Mouse (Mus musculus): ENCODE data around the gene Zfp646. TPM values are rescaled to one million over a fixed set of nuclear protein-coding genes. Genes with fewer than 3 reads are reported as not detected.

Zfp646 gene
- polyA plus RNA-seq, 1 experiment from 2014 or later, result 20.2 TPM

DNA sequence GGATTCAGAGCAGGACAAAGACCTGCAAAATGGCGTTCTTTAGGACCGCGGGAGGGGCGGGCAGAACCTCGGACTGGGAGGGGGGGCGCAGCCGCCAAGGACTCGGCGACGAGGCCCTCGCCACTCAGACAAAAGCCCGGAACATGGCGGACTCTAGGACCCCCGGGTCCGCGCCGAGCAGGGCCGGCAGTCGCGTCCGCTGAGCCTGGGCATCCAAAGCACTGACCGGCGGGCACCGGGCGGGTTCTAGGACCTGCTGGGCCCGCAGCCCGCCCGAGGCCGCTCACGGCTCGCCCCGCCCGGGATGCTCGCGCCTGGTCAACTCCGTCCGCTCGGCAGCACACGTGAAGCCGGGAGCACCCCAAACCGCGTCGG lies 407 bp upstream of the Zfp646 start:
- peak overlapping the region; percentile 99 for H3K27ac ChIP-seq (ENCODE audit: low read depth, low read length)
- peak; percentile 94 for ATAC-seq (ENCODE audit: low FRiP score, low TSS enrichment)
- H3K9me3 ChIP-seq (ENCODE audit: control insufficient read depth, low read length), result no peaks in the 10 kb centered on the region
- H3K4me3 ChIP-seq (ENCODE audit: low read length), result peak overlapping the region; percentile 81
- under 1% methylated on average over 40 of the region's 43 CpGs for WGBS
- peaks cover 13% of the 10 kb centered on the region for H3K4me1 ChIP-seq (ENCODE audit: control insufficient read depth, insufficient read depth, low read length)
- no peaks in the 10 kb centered on the region for H3K27me3 ChIP-seq (ENCODE audit: control insufficient read depth, insufficient read depth, low read length)
- H3K9ac ChIP-seq (ENCODE audit: low read depth, low read length), result peak overlapping the region; percentile 97
- peaks cover 30% of the 10 kb centered on the region for H3K36me3 ChIP-seq (ENCODE audit: control insufficient read depth, insufficient read depth, low read length)
- peak overlapping the region; percentile 51 for H3K4me2 ChIP-seq (replicated peaks; ENCODE audit: low read depth, low read length)

DNA sequence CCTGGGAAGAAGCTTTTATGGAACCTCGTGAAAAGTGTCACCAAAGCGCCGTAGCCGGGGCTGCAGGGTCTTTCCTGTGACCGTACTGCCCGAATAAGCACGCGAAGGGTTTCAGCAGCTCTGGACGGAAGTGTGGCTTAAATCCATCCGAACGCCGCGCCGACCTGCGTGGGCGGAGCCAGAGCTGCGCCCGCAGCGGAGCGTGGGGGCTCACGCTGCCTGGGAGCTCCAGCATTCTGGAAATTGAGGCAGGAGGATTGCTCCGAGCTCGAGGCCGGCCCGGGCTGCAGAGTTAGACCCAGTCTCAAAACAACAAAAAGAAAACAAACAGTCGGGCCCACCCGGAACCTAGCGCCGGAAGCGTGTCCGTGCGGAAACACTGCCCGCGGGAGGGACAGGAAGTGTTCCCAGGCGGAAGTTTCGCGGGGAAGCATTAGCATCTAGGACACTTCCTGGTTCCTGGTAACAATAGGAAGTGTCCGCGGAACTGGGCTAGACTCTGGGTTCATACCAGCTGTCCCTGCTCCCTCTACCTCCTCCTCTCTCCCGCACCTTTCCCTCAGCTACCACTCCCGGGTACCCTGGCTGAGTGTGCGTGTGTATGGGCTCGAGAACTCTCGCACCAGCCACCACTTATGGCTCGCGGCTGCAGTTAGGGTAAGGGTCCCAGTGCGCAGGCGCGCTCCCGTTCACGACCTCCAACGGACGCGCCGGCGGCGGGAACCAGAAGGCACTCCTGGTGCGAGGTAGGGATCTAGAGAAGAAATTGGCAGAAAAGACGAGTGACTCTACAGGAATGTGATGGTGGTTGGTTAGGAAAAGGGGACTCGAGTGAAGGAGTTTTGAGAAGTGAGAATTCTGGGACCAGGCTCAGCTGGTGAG lies 687 bp downstream of the Zfp646 start, which contains the start of gene Zfp668:
TSS of gene Zfp668 (minus strand) at position 362 of the 882 bp plus-strand sequence.
- H3K27me3 ChIP-seq (ENCODE audit: control insufficient read depth, insufficient read depth, low read length), result no peaks in the 10 kb centered on the region
- H3K36me3 ChIP-seq (ENCODE audit: control insufficient read depth, insufficient read depth, low read length), result peaks cover 41% of the 10 kb centered on the region
- peak within 1 kb of the TSS; percentile 51 for H3K4me2 ChIP-seq (replicated peaks; ENCODE audit: low read depth, low read length)
- peak; percentile 74 for ATAC-seq (ENCODE audit: low FRiP score, low TSS enrichment)
- H3K9ac ChIP-seq (ENCODE audit: low read depth, low read length), result peak within 1 kb of the TSS; percentile 97
- H3K27ac ChIP-seq (ENCODE audit: low read depth, low read length), result peak within 1 kb of the TSS; percentile 99
- WGBS, result under 1% methylated on average over 60 of the region's 60 CpGs
- peaks cover 13% of the 10 kb centered on the region for H3K4me1 ChIP-seq (ENCODE audit: control insufficient read depth, insufficient read depth, low read length)
- H3K4me3 ChIP-seq (ENCODE audit: low read length), result peak within 1 kb of the TSS; percentile 81
- H3K9me3 ChIP-seq (ENCODE audit: control insufficient read depth, low read length), result no peaks in the 10 kb centered on the region

DNA sequence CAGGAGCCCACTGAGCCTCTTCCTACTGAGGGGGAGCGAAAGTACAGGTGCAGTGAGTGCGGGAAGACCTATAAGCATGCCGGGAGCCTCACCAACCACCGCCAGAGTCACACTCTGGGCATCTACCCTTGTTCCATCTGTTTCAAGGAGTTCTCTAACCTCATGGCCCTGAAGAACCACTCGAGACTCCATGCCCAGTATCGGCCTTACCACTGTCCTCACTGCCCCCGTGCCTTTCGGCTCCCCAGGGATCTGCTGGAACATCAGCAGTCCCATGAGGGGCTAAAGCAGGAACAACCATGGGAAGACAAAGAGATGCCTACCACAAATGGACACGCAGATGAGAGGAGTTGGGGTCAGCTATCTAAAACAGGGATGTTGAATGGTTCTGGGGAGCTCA lies 3.3 kb downstream of the Zfp646 start:
- Histone ChIP-seq H3K9ac (ENCODE audit: low read depth, low read length) (no peak overlapping the region), H3K4me3 (ENCODE audit: low read length) (no peak overlapping the region), H3K4me1 (ENCODE audit: control insufficient read depth, insufficient read depth, low read length) (peaks cover 15% of the 10 kb centered on the region; the same call in 1 of the 2 replicates), H3K27ac (ENCODE audit: low read depth, low read length) (no peak overlapping the region), H3K36me3 (ENCODE audit: control insufficient read depth, insufficient read depth, low read length) (peaks cover 64% of the 10 kb centered on the region), H3K9me3 (ENCODE audit: control insufficient read depth, low read length) (no peaks in the 10 kb centered on the region), H3K27me3 (ENCODE audit: control insufficient read depth, insufficient read depth, low read length) (no peaks in the 10 kb centered on the region), H3K4me2 (replicated peaks; ENCODE audit: low read depth, low read length) (no peak overlapping the region)
- 96% methylated on average over 9 of the region's 9 CpGs for WGBS
- ATAC-seq (ENCODE audit: low FRiP score, low TSS enrichment), result no peak

DNA sequence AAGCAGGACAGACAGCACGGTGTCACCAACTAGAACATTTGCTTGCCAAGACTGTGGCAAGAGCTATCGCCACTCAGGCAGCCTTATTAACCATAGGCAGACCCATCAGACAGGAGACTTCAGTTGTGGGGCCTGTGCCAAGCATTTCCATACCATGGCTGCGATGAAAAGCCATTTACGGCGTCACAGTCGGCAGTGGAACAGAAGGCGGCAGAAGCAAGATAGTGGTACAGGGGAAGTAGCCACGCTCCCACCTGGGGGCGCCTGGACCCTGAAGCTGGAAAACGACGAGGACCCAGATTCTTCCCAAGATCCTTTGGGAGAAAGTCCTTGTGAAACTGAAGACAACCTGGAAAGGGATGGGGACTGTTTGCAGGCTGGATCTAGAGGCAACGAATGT lies 4.4 kb downstream of the Zfp646 start:
- Histone ChIP-seq H3K4me3 (ENCODE audit: low read length) (no peak overlapping the region), H3K27me3 (ENCODE audit: control insufficient read depth, insufficient read depth, low read length) (no peaks in the 10 kb centered on the region), H3K4me2 (replicated peaks; ENCODE audit: low read depth, low read length) (no peak overlapping the region), H3K27ac (ENCODE audit: low read depth, low read length) (no peak overlapping the region), H3K9ac (ENCODE audit: low read depth, low read length) (no peak overlapping the region), H3K9me3 (ENCODE audit: control insufficient read depth, low read length) (no peaks in the 10 kb centered on the region), H3K36me3 (ENCODE audit: control insufficient read depth, insufficient read depth, low read length) (peaks cover 73% of the 10 kb centered on the region), H3K4me1 (ENCODE audit: control insufficient read depth, insufficient read depth, low read length) (0 out of 2 replicates have a peak, but pooled peaks cover 12% of the 10 kb centered on the region)
- no peak for ATAC-seq (ENCODE audit: low FRiP score, low TSS enrichment)
- 85% methylated on average over 12 of the region's 12 CpGs for WGBS

DNA sequence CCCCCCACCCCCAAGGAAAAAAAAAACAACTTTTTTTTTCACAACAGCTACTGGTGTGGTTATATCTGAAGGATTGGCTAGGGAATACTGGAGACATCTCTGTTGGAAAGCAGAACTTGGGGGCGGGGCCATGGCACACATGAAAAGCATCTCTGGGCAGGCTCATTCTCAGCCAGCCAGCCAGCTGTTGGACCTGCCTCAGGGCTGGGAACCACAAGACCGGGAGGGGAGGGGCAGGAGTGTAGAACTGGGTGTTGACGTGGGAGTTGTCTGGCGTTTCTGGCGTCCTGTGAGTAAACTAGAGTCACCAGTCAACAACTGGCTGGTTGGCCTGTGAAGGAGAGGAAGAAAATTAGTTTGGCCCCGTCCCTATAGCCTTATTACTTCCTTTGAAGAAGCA lies 9.9 kb downstream of the Zfp646 start:
- Histone ChIP-seq H3K9ac (ENCODE audit: low read depth, low read length) (no peak overlapping the region), H3K9me3 (ENCODE audit: control insufficient read depth, low read length) (no peaks in the 10 kb centered on the region), H3K27me3 (ENCODE audit: control insufficient read depth, insufficient read depth, low read length) (no peaks in the 10 kb centered on the region), H3K36me3 (ENCODE audit: control insufficient read depth, insufficient read depth, low read length) (peaks cover 85% of the 10 kb centered on the region), H3K4me2 (replicated peaks; ENCODE audit: low read depth, low read length) (no peak overlapping the region), H3K4me3 (ENCODE audit: low read length) (no peak overlapping the region), H3K4me1 (ENCODE audit: control insufficient read depth, insufficient read depth, low read length) (0 out of 2 replicates have a peak, but pooled peaks cover 6% of the 10 kb centered on the region), H3K27ac (ENCODE audit: low read depth, low read length) (no peak overlapping the region)
- WGBS, result 61% methylated on average over 6 of the region's 6 CpGs
- no peak for ATAC-seq (ENCODE audit: low FRiP score, low TSS enrichment)

DNA sequence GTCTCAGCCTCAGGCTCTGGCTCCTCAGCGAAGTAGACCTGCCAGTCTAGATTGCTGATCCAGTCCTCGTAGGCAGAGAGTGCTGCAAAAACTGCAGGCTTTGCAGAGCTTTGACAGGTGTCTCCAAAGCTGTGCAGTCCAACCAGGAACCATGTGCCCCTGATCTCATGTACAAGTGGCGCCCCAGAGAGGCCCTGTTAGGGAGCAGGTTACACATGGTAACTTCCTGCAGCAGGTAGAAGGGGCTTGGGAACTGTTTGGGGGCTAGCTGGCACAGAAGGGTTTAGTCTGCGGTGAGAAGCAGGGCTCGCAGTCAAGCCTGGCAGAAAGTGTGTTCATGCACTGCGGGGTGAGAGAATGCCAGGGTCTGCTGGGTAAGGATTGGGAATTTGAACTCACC lies 10.5 kb downstream of the Zfp646 start:
- 97% methylated on average over 6 of the region's 6 CpGs for WGBS
- Histone ChIP-seq H3K4me3 (ENCODE audit: low read length) (no peak overlapping the region), H3K9ac (ENCODE audit: low read depth, low read length) (no peak overlapping the region), H3K27ac (ENCODE audit: low read depth, low read length) (no peak overlapping the region), H3K4me1 (ENCODE audit: control insufficient read depth, insufficient read depth, low read length) (0 out of 2 replicates have a peak, but pooled peaks cover 6% of the 10 kb centered on the region), H3K27me3 (ENCODE audit: control insufficient read depth, insufficient read depth, low read length) (no peaks in the 10 kb centered on the region), H3K36me3 (ENCODE audit: control insufficient read depth, insufficient read depth, low read length) (peaks cover 79% of the 10 kb centered on the region), H3K4me2 (replicated peaks; ENCODE audit: low read depth, low read length) (no peak overlapping the region), H3K9me3 (ENCODE audit: control insufficient read depth, low read length) (no peaks in the 10 kb centered on the region)
- ATAC-seq (ENCODE audit: low FRiP score, low TSS enrichment), result no peak

DNA sequence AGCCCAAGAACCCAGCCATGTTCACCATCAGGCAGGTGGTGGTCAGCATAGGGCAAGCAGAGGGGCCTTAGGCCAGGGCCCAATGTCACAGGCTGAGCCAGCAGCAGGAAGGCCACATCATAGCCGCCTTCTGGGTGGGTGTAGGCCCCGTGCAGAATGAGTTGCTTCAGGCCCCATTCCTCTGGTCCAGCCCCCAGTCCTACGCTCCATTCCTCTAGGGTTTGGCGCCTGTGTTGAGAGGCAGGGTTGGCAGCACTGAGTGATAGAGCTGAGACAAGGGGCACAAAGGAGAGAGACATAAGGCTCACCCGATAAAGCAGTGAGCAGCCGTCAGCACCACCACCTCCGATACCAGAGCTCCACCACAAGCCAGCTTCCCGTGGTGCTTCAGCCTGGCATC lies 11.2 kb downstream of the Zfp646 start:
- Histone ChIP-seq H3K27me3 (ENCODE audit: control insufficient read depth, insufficient read depth, low read length) (no peaks in the 10 kb centered on the region), H3K9me3 (ENCODE audit: control insufficient read depth, low read length) (no peaks in the 10 kb centered on the region), H3K4me1 (ENCODE audit: control insufficient read depth, insufficient read depth, low read length) (0 out of 2 replicates have a peak, but pooled peaks cover 6% of the 10 kb centered on the region), H3K9ac (ENCODE audit: low read depth, low read length) (no peak overlapping the region), H3K36me3 (ENCODE audit: control insufficient read depth, insufficient read depth, low read length) (peaks cover 74% of the 10 kb centered on the region), H3K4me2 (replicated peaks; ENCODE audit: low read depth, low read length) (no peak overlapping the region), H3K27ac (ENCODE audit: low read depth, low read length) (no peak overlapping the region), H3K4me3 (ENCODE audit: low read length) (no peak overlapping the region)
- no peak for ATAC-seq (ENCODE audit: low FRiP score, low TSS enrichment)
- 81% methylated on average over 8 of the region's 8 CpGs for WGBS

DNA sequence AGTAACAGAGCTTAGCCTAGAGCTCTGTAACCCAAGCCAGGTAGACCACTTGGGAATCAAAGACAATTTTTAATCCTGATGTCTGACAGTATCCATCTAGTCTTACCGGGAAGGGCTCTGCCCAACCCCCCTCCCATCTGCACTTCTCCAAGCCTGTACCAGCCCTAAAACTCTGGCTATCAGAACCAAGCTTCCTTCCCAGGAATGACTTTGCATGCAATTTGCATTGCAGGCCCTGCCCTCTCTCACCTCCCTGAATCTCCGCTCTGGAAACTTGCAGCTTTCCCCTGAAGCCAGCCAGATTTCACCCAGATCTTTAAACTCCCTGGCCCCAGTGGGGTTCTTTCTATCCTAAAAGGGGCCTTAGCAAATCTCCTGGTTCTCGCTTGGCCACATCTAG lies 11.8 kb downstream of the Zfp646 start:
- 77% methylated on average over 3 of the region's 3 CpGs for WGBS
- Histone ChIP-seq H3K4me3 (ENCODE audit: low read length) (no peak overlapping the region), H3K4me1 (ENCODE audit: control insufficient read depth, insufficient read depth, low read length) (0 out of 2 replicates have a peak, but pooled peaks cover 6% of the 10 kb centered on the region), H3K4me2 (replicated peaks; ENCODE audit: low read depth, low read length) (no peak overlapping the region), H3K27ac (ENCODE audit: low read depth, low read length) (no peak overlapping the region), H3K9ac (ENCODE audit: low read depth, low read length) (no peak overlapping the region), H3K27me3 (ENCODE audit: control insufficient read depth, insufficient read depth, low read length) (no peaks in the 10 kb centered on the region), H3K36me3 (ENCODE audit: control insufficient read depth, insufficient read depth, low read length) (peaks cover 74% of the 10 kb centered on the region), H3K9me3 (ENCODE audit: control insufficient read depth, low read length) (no peaks in the 10 kb centered on the region)
- no peak for ATAC-seq (ENCODE audit: low FRiP score, low TSS enrichment)

DNA sequence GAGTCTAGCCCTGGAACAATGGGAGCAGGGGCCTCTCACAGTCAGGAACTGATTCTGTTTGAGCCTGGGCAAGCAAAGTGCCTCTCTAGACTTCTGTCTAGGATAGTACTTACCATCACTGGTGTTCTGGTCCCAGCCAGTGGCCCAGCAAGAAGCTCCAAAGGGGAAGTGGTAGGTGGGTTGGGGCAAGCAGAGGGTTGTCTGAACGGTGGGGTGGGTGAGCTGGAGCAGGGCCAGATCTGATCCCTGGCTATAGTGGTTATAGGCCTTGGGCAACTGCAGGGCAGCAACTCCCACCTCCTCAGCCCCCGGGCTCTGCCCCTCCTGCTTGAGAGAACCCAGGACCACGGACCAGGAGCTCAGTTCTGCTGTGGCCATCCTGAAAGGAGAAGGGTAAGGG lies 12.8 kb downstream of the Zfp646 start:
- Histone ChIP-seq H3K36me3 (ENCODE audit: control insufficient read depth, insufficient read depth, low read length) (peaks cover 71% of the 10 kb centered on the region), H3K4me1 (ENCODE audit: control insufficient read depth, insufficient read depth, low read length) (0 out of 2 replicates have a peak, but pooled peaks cover 2% of the 10 kb centered on the region), H3K27me3 (ENCODE audit: control insufficient read depth, insufficient read depth, low read length) (no peaks in the 10 kb centered on the region), H3K9me3 (ENCODE audit: control insufficient read depth, low read length) (no peaks in the 10 kb centered on the region), H3K27ac (ENCODE audit: low read depth, low read length) (no peak overlapping the region), H3K4me3 (ENCODE audit: low read length) (no peak overlapping the region), H3K4me2 (replicated peaks; ENCODE audit: low read depth, low read length) (no peak overlapping the region), H3K9ac (ENCODE audit: low read depth, low read length) (no peak overlapping the region)
- ATAC-seq (ENCODE audit: low FRiP score, low TSS enrichment), result no peak
- WGBS, result 71% methylated on average over 3 of the region's 3 CpGs
